Mouse (Mus musculus) CH12.LX (cell line): ENCODE data around the gene Foxa1.

Experiments
- CHD1 ChIP-seq: IDR thresholded peaks from 2 replicates; pipeline ENCODE4 v1.6.1; 2012; ENCODE audit warnings: low read depth, low read length, improper control_type of control experiment, inconsistent platforms
- CTCF ChIP-seq, 2 experiments: IDR thresholded peaks in 1 of 2; conservative IDR thresholded peaks in 1 of 2; 2 replicates each; pipeline ENCODE4 v1.5.1; 2011 to 2012; ENCODE audit warnings: low read depth in 2 of 2, low read length in 2 of 2, improper control_type of control experiment in 1 of 2, inconsistent platforms in 1 of 2, mild to moderate bottlenecking in 1 of 2, moderate library complexity in 1 of 2
- E2F4 ChIP-seq: IDR thresholded peaks from 2 replicates; pipeline ENCODE4 v1.6.1; 2011; ENCODE audit warnings: low read depth, low read length, improper control_type of control experiment; ENCODE audit not compliant: insufficient replicate concordance
- EP300 ChIP-seq: IDR thresholded peaks from 2 replicates; pipeline ENCODE4 v1.6.1; 2011; ENCODE audit warnings: low read length, improper control_type of control experiment
- HCFC1 ChIP-seq: IDR thresholded peaks from 2 replicates; pipeline ENCODE4 v1.6.1; 2012; ENCODE audit warnings: low read depth, mild to moderate bottlenecking, inconsistent platforms, low read length, improper control_type of control experiment
- MAX ChIP-seq: IDR thresholded peaks from 2 replicates; pipeline ENCODE4 v1.6.1; 2011; ENCODE audit warnings: low read length, improper control_type of control experiment
- NELFE ChIP-seq: IDR thresholded peaks from 2 replicates; pipeline ENCODE4 v1.6.1; 2011; ENCODE audit warnings: low read depth, low read length, improper control_type of control experiment
- RCOR1 ChIP-seq: conservative IDR thresholded peaks from 2 replicates; pipeline ENCODE4 v1.6.1; 2012; ENCODE audit warnings: low read depth, mild to moderate bottlenecking, inconsistent platforms, low read length, improper control_type of control experiment
- SIN3A ChIP-seq: IDR thresholded peaks from 2 replicates; pipeline ENCODE4 v1.6.1; 2012; ENCODE audit warnings: low read length, improper control_type of control experiment, inconsistent platforms
- USF2 ChIP-seq: conservative IDR thresholded peaks from 2 replicates; pipeline ENCODE4 v1.6.1; 2011; ENCODE audit warnings: low read depth, low read length, improper control_type of control experiment
- ZC3H11A ChIP-seq: IDR thresholded peaks from 2 replicates; pipeline ENCODE4 v1.6.1; 2012; ENCODE audit warnings: low read depth, mild to moderate bottlenecking, inconsistent platforms, low read length, improper control_type of control experiment

- no peak for TF ChIP-seq CTCF (conservative IDR thresholded peaks at IDR 0.05 in 1 of 2, IDR thresholded peaks at IDR 0.05 in 1 of 2; ENCODE audit: low read depth in 2 of 2, low read length in 2 of 2)
- TF ChIP-seq SIN3A: no peak
- no peak for TF ChIP-seq USF2
- TF ChIP-seq ZC3H11A: no peak
- TF ChIP-seq EP300: no peak
- TF ChIP-seq E2F4: no peak
- no peak for TF ChIP-seq HCFC1
- TF ChIP-seq CHD1: no peak
- no peak for TF ChIP-seq RCOR1
- TF ChIP-seq MAX: no peak
- no peak for TF ChIP-seq NELFE
These were observed 46.5 kb downstream of the Foxa1 start for GRCm38 (mm10) chr12:57500246-57500645.
